Mouse (Mus musculus): ENCODE results near the gene Iglon5.

DNA sequence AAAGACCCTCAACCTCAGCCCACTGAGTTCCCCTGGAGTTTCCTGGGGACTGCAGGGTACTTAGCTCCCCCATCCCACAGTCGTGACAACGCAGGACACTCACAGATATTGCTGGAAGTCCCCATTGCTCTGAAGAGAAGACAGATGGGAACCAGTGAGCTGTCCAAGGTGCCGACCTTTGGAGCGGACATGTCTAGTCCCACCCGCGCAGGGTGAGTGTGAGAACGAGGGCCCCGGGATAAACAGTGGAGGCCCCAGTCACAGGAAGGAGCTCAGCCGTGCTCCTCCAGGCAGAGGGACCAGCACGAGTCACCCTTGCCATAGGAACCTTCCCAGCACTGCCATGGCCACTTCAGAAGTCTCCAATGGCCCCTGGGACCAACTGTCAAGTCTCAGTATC is 6.6 kb downstream of the Iglon5 start:
- TF ChIP-seq CTCF (IDR thresholded peaks at IDR 0.05; ENCODE audit: extremely low read depth, insufficient read depth, insufficient read length, insufficient replicate concordance) = no peak
- no peak for TF ChIP-seq POLR2A (IDR thresholded peaks at IDR 0.05; ENCODE audit: low read depth, low read length)

Measured in spleen, adult 2 months (tissue).